Mouse (Mus musculus): ENCODE measurements around the gene Tceanc2. TPM values are rescaled to one million over a fixed set of nuclear protein-coding genes. Genes with fewer than 3 reads are reported as not detected.

Tceanc2 gene
- polyA plus RNA-seq, 1 experiment from 2014 or later: 22.9 TPM

GRCm38 (mm10) chr4:107134891-107135290 is 44.0 kb downstream of the Tceanc2 start:
- H3K36me3 ChIP-seq: no peaks in the 10 kb centered on the region
- no peaks in the 10 kb centered on the region for H3K27me3 ChIP-seq (ENCODE audit: low read depth, poor library complexity, severe bottlenecking)
- WGBS: 90% methylated on average over 3 of the region's 3 CpGs
- peaks cover 83% of the 10 kb centered on the region for H3K4me1 ChIP-seq
- no peak for DNase-seq (ENCODE audit: low spot score)
- peak overlapping the region; percentile 64 for H3K27ac ChIP-seq
- H3K9me3 ChIP-seq (replicated peaks): no peaks in the 10 kb centered on the region
- no peak overlapping the region for H3K4me3 ChIP-seq

- Histone ChIP-seq H3K9me3 (replicated peaks) (no peaks in the 10 kb centered on the region), H3K27ac (peak overlapping the region; percentile 78), H3K36me3 (no peaks in the 10 kb centered on the region), H3K4me1 (peaks cover 82% of the 10 kb centered on the region), H3K4me3 (no peak overlapping the region), H3K27me3 (ENCODE audit: low read depth, poor library complexity, severe bottlenecking) (no peaks in the 10 kb centered on the region)
- DNase-seq (ENCODE audit: low spot score): no peak
- WGBS: 32% methylated on average over 9 of the region's 9 CpGs
These were observed 48.4 kb downstream of the Tceanc2 start for GRCm38 (mm10) chr4:107130534-107130933.

GRCm38 (mm10) chr4:107129373-107129772 is 49.5 kb downstream of the Tceanc2 start:
- peak overlapping the region; percentile 59 for H3K27ac ChIP-seq
- 82% methylated on average over 8 of the region's 8 CpGs for WGBS
- no peaks in the 10 kb centered on the region for H3K36me3 ChIP-seq
- no peaks in the 10 kb centered on the region for H3K27me3 ChIP-seq (ENCODE audit: low read depth, poor library complexity, severe bottlenecking)
- H3K4me1 ChIP-seq: peaks cover 85% of the 10 kb centered on the region
- DNase-seq (ENCODE audit: low spot score): no peak
- H3K9me3 ChIP-seq (replicated peaks): no peaks in the 10 kb centered on the region
- H3K4me3 ChIP-seq: no peak overlapping the region

GRCm38 (mm10) chr4:107127901-107128669 is 50.8 kb downstream of the Tceanc2 start:
- Histone ChIP-seq H3K4me3 (no peak overlapping the region), H3K27me3 (ENCODE audit: low read depth, poor library complexity, severe bottlenecking) (no peaks in the 10 kb centered on the region), H3K36me3 (no peaks in the 10 kb centered on the region), H3K27ac (peak overlapping the region; percentile 85), H3K9me3 (replicated peaks) (no peaks in the 10 kb centered on the region), H3K4me1 (peaks cover 80% of the 10 kb centered on the region)
- 25% methylated on average over 13 of the region's 13 CpGs for WGBS
- peak; percentile 38 for DNase-seq (ENCODE audit: low spot score)

GRCm38 (mm10) chr4:107126891-107127524 is 51.9 kb downstream of the Tceanc2 start:
- WGBS: 37% methylated on average over 13 of the region's 13 CpGs
- H3K36me3 ChIP-seq: no peaks in the 10 kb centered on the region
- H3K9me3 ChIP-seq (replicated peaks): no peaks in the 10 kb centered on the region
- H3K27ac ChIP-seq: peak overlapping the region; percentile 85
- H3K4me3 ChIP-seq: no peak overlapping the region
- peaks cover 74% of the 10 kb centered on the region for H3K4me1 ChIP-seq
- no peak for DNase-seq (ENCODE audit: low spot score)
- H3K27me3 ChIP-seq (ENCODE audit: low read depth, poor library complexity, severe bottlenecking): no peaks in the 10 kb centered on the region

- Histone ChIP-seq H3K36me3 (no peaks in the 10 kb centered on the region), H3K4me3 (no peak overlapping the region), H3K4me1 (peaks cover 78% of the 10 kb centered on the region), H3K27me3 (ENCODE audit: low read depth, poor library complexity, severe bottlenecking) (no peaks in the 10 kb centered on the region), H3K9me3 (replicated peaks) (no peaks in the 10 kb centered on the region), H3K27ac (peak overlapping the region; percentile 85)
- 56% methylated on average over 10 of the region's 10 CpGs for WGBS
- DNase-seq (ENCODE audit: low spot score): peak; percentile 44
These were observed 52.5 kb downstream of the Tceanc2 start for GRCm38 (mm10) chr4:107126389-107126788.

- no peak overlapping the region for H3K4me3 ChIP-seq
- no peaks in the 10 kb centered on the region for H3K27me3 ChIP-seq (ENCODE audit: low read depth, poor library complexity, severe bottlenecking)
- 65% methylated on average over 5 of the region's 5 CpGs for WGBS
- no peaks in the 10 kb centered on the region for H3K36me3 ChIP-seq
- no peaks in the 10 kb centered on the region for H3K9me3 ChIP-seq (replicated peaks)
- H3K4me1 ChIP-seq: peaks cover 80% of the 10 kb centered on the region
- peak overlapping the region; percentile 85 for H3K27ac ChIP-seq
- no peak for DNase-seq (ENCODE audit: low spot score)
These were observed 53.8 kb downstream of the Tceanc2 start for GRCm38 (mm10) chr4:107125101-107125500.

- 59% methylated on average over 7 of the region's 7 CpGs for WGBS
- H3K9me3 ChIP-seq (replicated peaks): no peaks in the 10 kb centered on the region
- peak overlapping the region; percentile 85 for H3K27ac ChIP-seq
These were observed 54.5 kb downstream of the Tceanc2 start for GRCm38 (mm10) chr4:107124376-107124775.

GRCm38 (mm10) chr4:107121165-107121943 is 57.6 kb downstream of the Tceanc2 start:
- no peaks in the 10 kb centered on the region for H3K27me3 ChIP-seq (ENCODE audit: low read depth, poor library complexity, severe bottlenecking)
- H3K4me3 ChIP-seq: no peak overlapping the region
- DNase-seq (ENCODE audit: low spot score): peak; percentile 79
- H3K36me3 ChIP-seq: no peaks in the 10 kb centered on the region
- WGBS: 57% methylated on average over 12 of the region's 12 CpGs
- no peaks in the 10 kb centered on the region for H3K9me3 ChIP-seq (replicated peaks)
- H3K27ac ChIP-seq: peak overlapping the region; percentile 79
- H3K4me1 ChIP-seq: peaks cover 53% of the 10 kb centered on the region

More at GRCm38 (mm10) chr4:107124376-107124775, 54.5 kb downstream of the Tceanc2 start:
- Histone ChIP-seq H3K4me3 (no peak overlapping the region), H3K27me3 (ENCODE audit: low read depth, poor library complexity, severe bottlenecking) (no peaks in the 10 kb centered on the region), H3K4me1 (peaks cover 76% of the 10 kb centered on the region), H3K36me3 (no peaks in the 10 kb centered on the region)
- no peak for DNase-seq (ENCODE audit: low spot score)

- no peaks in the 10 kb centered on the region for H3K27me3 ChIP-seq (ENCODE audit: low read depth, poor library complexity, severe bottlenecking)
- peaks cover 46% of the 10 kb centered on the region for H3K4me1 ChIP-seq
- H3K9me3 ChIP-seq (replicated peaks): no peaks in the 10 kb centered on the region
- 92% methylated on average over 6 of the region's 6 CpGs for WGBS
- H3K4me3 ChIP-seq: no peak overlapping the region
- H3K36me3 ChIP-seq: no peaks in the 10 kb centered on the region
- no peak for DNase-seq (ENCODE audit: low spot score)
- peak overlapping the region; percentile 79 for H3K27ac ChIP-seq
These were observed 58.2 kb downstream of the Tceanc2 start for GRCm38 (mm10) chr4:107120676-107121075.

- Histone ChIP-seq H3K9me3 (replicated peaks) (no peaks in the 10 kb centered on the region), H3K4me1 (peaks cover 40% of the 10 kb centered on the region), H3K27ac (peak overlapping the region; percentile 61; the same call in 1 of the 2 replicates), H3K36me3 (no peaks in the 10 kb centered on the region), H3K27me3 (ENCODE audit: low read depth, poor library complexity, severe bottlenecking) (no peaks in the 10 kb centered on the region), H3K4me3 (no peak overlapping the region)
- DNase-seq (ENCODE audit: low spot score): no peak
- WGBS: 72% methylated on average over 4 of the region's 4 CpGs
These were observed 59.9 kb downstream of the Tceanc2 start for GRCm38 (mm10) chr4:107119056-107119455.

- Histone ChIP-seq H3K36me3 (no peaks in the 10 kb centered on the region), H3K27ac (peak overlapping the region; percentile 61; the same call in 1 of the 2 replicates), H3K27me3 (ENCODE audit: low read depth, poor library complexity, severe bottlenecking) (no peaks in the 10 kb centered on the region), H3K4me3 (no peak overlapping the region), H3K9me3 (replicated peaks) (no peaks in the 10 kb centered on the region), H3K4me1 (peaks cover 42% of the 10 kb centered on the region)
- no peak for DNase-seq (ENCODE audit: low spot score)
- 92% methylated on average over 2 of the region's 2 CpGs for WGBS
These were observed 61.1 kb downstream of the Tceanc2 start for GRCm38 (mm10) chr4:107117741-107118385.
